Mouse (Mus musculus) heart, postnatal 25 days (tissue): ENCODE data around the gene Arx. TPM values are rescaled to one million over a fixed set of nuclear protein-coding genes. Genes with fewer than 3 reads are reported as not detected.

Experiments used
- DNase-seq: peaks from one replicate; pipeline ENCODE4 v3.0.0; 2022; ENCODE audit warnings: low spot score
- intact Hi-C: fragments of 180-260 bp; cut with DNase I; formaldehyde crosslinking; loops from one replicate; pipeline ENCODE4 v1.15.1; 2025
- total RNA-seq, 2 experiments: library from RNA; stranded (reverse); gene quantifications; 2 replicates each; pipeline ENCODE4 v1.2.3; 2021

Arx gene
- under 1 TPM in 1 of 2 experiments, not detected in 1; 0.10 TPM for total RNA-seq

DNA sequence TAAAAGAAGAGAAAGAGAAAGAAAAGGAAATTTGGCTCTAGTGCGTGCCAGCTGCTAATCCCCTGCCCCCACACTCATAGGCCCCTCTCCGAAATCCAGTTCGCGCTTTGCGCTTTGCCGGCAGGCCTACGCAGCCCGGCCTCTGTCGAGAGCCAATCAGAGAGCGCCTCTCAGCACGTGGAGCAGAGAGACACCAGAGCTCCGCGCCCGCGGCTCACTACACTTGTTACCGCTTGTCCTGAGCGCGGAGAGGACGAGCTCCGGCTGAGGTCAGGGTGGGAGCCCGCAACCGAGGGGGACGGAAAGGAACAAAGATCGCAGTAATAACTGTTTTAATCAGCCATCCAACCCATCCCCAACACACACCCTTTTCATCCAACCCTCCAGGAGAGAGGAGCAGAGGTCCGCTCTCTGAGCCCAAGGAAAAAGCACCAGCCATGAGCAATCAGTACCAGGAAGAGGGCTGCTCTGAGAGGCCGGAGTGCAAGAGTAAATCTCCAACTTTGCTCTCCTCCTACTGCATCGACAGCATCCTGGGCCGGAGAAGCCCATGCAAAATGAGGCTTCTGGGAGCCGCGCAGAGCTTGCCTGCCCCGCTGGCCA lies at the start of gene Arx:
Gene Arx, plus strand, starts transcription at position 155 of the 603 bp plus-strand sequence.
- intact Hi-C loops = loop anchor here (10.0 kb wide), 1 partner anchor 178 kb away; no protein-coding TSS in a partner anchor
- DNase-seq = no peak

DNA sequence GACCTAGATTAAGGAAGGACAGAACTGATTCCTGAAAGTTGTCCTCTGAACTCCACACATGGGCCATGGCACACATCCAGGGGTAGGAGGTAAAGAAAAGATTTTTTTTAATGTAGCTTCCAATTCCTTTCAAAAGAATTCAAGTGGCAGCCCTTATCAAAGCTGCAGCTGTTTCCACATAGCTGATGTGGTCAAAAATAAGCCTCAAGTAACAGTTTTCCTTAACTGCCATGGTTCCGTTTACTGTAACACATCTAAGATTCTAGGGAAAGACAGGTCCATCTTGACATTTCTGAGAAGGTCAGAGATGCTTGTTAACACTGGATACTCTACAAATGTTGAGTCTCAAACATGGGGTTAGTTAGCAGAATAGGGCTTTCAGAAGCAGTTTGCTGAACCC lies 34.9 kb upstream of the Arx start:
- intact Hi-C loops = no loop called here
- DNase-seq = no peak

DNA sequence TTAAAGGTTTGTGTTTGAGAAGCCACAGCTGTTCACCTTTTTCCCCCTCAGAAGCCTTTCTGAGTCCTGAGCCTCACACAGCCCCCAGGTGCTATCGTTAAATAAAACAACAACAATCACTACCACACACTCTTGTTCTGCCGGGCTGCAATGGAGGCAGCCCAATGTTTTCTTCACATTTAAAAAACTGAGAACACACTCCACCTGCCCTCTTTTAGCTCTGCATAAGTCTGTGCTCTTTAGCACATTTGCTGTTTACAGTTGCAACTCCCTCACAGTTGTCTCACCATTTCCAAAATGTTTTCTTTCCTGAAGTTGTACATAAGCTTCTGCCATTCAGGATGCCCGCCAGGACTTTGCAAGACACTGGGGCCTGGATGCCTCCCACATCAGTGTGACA lies 10.6 kb upstream of the Arx start:
- intact Hi-C loops = no loop called here

DNA sequence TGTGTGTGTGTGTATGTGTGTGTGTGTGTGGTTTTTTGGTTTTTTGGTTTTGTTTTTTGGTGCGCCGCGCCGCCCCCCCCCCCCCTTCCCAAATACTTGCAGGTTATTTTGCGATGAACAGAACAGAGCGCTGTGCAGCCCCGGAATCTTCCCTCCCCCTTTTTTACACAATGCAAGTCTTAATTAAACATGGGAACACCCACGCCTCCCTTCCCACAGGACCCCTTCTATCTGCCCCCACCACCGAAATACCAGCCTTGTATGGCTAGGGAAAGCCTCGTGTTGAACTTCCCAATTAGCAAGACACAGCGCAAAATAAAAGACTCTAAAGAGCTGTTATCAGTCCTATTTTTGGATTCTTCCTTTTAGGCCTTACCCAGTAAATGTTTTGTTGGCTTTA lies 6.3 kb upstream of the Arx start:
- DNase-seq = no peak
- intact Hi-C loops = loop anchor here (10.0 kb wide), 1 partner anchor 185 kb away; no protein-coding TSS in a partner anchor

More for the DNA sequence above, 10.6 kb upstream of the Arx start:
- no peak for DNase-seq

DNA sequence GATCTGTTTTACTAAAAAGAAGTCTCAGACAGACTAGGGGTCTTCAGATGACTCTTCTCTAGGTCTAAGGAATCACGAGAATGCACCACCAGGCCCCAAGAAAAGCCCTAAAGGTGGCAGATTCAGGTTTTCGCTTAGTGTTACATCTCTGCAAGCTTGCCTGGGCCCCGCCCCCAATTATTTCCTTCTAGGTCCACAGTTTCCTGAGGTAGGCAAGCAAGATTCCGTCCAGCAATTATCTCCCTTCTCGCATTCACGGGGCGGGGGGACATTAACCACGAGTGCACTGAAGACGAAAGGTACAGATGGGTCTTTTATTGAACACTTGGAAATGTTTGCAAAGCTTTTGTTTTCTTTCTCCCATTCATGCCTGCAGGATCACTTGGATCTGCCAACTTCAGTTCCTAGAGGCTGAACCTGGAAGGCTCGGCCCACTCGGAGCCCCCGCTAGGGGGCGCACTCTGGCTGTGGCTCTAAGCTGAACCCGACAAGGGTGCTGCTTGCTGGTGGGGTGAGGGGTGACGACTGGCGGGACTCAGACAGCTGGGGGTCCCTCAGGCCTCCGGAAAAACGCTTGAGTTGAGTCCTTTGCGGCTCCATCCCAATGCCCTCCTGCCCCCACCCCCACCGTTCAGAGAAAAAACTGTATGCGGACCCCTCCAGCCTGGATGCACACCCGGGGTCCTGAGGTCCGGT lies 5.1 kb upstream of the Arx start:
- DNase-seq = no peak
- intact Hi-C loops = loop anchor here (10.0 kb wide), 1 partner anchor 184 kb away; no protein-coding TSS in a partner anchor

DNA sequence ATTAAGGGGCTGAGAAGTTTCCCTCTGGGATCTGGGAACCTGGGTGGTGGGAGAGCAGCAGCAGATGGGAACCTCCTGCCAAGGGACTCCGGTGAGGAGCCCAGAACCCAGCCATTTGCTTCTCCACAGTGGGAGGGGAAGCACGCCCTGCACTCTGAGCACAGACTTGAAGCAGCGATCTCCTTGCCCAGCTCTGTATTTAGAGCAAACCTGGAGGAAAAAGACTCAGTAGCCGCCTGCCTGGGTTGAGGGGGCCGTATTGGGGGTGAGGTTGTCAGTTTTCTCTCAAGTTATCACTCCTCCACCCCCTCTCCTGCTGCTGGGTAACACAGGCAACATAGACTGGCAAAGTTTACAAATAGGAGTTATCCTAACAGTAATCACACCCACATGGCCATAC lies 4.5 kb upstream of the Arx start:
- intact Hi-C loops = loop anchor here (10.0 kb wide), 1 partner anchor 183 kb away; no protein-coding TSS in a partner anchor

DNA sequence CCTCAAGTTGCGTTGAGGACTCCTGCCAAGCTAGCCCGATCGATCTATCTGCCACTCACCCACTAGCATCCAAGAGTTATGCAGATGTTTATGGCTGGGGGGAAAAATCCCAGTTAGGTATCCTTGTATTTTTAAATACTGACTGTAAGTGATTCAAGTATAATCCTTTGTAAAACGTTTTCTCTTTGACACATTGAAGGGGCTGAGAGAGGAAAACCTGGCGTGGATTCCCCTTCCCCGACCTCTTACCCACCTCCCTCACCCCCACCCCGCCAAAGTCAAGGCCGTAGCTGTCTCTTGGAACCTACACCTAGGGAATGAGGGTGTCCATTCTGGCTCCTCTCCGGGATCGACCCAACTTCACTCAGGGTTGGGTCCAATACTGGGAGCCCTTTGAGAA lies 1.2 kb upstream of the Arx start:
- DNase-seq = no peak
- intact Hi-C loops = loop anchor here (10.0 kb wide), 1 partner anchor 180 kb away; no protein-coding TSS in a partner anchor

More for the DNA sequence above, 4.5 kb upstream of the Arx start:
- no peak for DNase-seq

DNA sequence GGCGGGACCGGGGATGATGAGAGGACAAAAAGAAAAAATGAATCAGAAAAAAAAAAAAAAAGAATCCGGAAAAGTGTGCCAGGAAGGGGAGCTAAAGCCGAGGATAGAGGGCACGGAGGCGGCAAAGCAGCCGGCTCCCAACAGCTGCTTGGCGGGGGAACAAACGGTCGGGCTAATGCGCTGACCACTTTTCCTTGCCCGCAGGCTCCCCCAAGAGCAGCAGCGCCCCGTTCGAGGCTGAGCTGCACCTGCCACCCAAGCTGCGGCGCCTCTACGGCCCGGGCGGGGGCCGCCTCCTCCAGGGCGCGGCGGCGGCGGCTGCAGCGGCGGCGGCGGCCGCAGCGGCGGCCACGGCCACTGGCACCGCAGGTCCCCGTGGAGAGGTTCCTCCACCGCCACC lies 2.1 kb downstream of the Arx start:
- intact Hi-C loops = loop anchor here (10.0 kb wide), 1 partner anchor 176 kb away; no protein-coding TSS in a partner anchor
- no peak for DNase-seq

DNA sequence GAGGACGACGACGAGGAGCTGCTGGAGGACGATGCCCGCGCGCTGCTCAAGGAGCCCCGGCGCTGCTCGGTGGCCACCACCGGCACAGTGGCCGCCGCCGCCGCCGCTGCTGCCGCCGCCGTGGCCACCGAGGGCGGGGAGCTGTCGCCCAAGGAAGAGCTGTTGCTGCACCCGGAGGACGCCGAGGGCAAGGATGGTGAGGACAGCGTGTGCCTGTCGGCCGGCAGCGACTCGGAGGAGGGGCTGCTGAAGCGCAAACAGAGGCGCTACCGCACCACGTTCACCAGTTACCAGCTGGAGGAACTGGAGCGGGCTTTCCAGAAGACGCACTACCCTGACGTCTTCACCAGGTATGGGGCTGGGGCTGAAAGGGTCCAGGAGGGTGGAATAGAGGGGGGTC lies 2.8 kb downstream of the Arx start:
- intact Hi-C loops = loop anchor here (10.0 kb wide), 1 partner anchor 176 kb away; no protein-coding TSS in a partner anchor
- no peak for DNase-seq

DNA sequence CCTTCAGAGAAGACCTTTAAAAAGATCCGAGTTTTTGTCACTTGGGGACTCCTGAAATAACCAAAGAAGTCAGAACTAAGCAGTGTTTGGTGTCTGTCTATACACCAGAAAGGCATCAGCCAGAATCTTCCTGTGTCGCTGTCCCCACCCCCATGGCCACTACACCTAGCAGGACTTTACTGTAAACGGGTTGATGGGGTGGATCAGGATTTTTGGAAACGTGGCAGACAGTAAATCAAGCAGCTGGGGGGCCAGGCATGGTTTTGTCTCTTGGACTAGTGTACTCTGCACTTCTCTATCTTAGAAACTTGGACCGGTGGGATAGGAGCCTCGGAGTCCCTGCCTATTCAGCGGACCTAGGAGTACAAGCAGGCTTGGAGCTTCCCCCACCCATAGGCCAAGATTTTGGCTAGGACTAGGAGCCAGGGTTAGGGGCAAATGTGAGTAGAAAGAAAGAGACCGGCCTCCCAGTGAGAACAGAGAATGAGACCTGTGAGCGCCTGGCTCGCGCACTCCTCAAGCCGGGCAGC lies 3.7 kb downstream of the Arx start:
- intact Hi-C loops = loop anchor here (10.0 kb wide), 2 partner anchors 175 to 215 kb away; no protein-coding TSS in a partner anchor

DNA sequence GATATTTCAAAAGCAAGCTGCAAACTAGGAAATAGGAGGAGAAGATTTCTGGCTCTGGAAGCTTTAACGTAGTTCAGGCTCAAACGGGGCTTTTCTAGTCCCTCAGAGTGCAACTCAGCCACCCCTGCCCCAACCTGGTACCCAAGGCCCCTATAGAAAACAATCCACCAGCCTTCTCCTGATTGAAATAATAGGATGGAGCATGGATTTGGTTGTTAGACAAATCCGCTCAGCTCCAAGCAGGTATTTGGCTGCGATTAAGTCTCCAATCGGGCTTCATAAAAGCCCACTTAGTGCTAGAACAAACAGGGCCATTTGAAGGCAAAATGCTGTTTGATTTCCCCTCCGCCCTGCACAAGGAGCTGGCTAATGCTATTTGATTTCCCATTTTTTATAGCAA lies 5.8 kb downstream of the Arx start:
- intact Hi-C loops = loop anchor here (10.0 kb wide), 1 partner anchor 217 kb away; no protein-coding TSS in a partner anchor
- no peak for DNase-seq

More for the DNA sequence above, 3.7 kb downstream of the Arx start:
- no peak for DNase-seq

DNA sequence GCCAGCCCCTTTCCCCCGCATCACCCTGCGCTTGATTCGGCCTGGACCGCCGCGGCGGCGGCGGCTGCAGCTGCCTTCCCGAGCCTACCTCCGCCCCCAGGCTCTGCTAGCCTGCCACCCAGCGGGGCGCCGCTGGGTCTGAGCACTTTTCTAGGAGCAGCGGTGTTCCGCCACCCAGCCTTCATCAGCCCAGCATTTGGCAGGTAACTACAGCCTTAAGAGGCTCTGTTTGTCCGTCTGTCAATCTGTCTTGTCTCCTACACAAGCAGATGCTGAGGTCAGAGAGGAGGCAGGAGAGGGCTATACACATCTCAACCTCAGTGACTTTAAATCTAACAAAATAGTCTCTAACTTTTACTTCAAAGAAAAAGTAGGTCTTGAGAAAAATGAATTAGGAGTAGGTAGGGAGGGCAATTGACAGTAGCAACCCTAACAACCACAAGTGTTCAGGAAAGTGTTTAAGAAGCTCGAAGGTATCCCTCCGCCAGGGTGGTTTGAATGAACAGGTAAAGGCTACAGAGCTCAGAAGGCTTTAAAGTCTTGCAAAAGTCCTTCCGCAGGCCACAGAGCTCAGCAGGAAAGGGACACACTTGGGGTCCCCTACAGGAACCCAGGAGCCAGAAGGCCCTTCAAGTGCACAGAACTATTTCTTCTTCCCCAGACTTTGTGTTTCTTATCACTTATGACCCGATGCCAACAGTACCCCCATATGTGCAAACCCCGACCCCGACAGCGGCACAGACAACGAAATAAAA lies 8.7 kb downstream of the Arx start:
- intact Hi-C loops = loop anchor here (10.0 kb wide), 1 partner anchor 220 kb away; no protein-coding TSS in a partner anchor
- DNase-seq = no peak

DNA sequence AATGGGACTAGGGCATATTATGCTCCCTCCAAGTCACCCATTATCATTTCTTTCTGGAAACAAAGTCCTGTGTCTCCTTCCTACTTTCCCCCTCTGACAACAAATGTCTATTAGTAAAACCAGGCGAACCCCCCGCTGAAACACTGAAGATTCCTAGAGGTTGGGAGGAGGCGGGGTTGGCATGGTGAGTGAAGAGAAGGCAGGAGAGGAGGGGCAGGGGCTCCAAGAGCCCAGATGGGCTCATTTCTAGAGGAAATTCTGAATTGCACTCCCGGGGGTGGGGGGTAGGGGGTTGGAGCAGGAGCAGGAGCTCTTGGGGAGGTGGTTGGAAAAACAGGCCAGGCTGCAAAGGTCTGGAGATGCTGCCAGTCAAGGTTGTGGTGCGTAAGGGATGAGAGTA lies 9.6 kb downstream of the Arx start:
- DNase-seq = no peak
- intact Hi-C loops = loop anchor here (10.0 kb wide), 1 partner anchor 221 kb away; no protein-coding TSS in a partner anchor

DNA sequence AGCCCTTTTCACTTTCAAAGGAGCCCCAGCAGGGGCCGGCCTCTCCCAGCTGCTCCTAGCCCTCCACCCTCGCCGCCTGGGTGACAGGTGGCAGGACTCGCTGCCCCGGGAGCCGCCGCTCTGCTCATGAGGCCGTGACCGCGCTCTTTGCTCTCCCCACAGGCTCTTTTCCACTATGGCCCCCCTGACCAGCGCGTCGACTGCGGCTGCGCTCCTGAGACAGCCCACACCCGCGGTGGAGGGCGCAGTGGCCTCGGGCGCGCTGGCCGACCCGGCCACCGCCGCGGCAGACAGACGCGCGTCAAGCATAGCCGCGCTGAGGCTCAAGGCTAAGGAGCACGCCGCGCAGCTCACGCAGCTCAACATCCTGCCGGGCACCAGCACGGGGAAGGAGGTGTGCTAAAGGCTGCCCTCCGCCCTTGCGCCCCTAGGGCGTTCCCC lies 10.8 kb downstream of the Arx start:
- DNase-seq = no peak

DNA sequence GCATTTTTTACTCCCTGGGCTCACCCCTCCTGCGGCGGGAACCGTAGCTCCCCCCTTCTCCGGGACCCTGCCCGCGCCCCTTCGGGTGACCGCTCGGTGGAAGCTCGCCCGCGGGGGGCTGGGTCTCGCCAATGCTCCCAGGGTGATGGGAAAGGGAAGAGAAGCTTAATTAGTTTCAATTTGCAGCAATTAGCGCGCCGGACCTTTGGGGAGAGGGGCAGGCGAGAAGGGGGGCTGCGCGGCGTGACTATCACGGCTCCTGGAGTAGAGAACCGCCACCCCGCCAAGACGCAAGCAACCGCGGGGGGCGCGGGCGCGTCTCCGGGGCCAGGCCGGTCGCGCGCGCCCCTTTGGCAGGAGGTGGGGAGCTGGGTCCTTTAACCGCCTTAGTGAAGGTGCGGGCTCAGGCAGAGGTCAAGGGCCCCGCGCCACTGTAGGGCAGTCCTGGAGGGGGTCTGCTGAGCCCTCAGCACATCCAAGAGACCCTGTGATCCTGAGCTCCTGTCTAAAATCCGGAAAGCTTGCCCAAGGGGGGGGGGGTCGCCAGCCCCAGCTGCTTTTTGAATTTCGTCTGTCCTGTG lies 12.9 kb downstream of the Arx start:
- intact Hi-C loops = loop anchor here (10.0 kb wide), 1 partner anchor 224 kb away; no protein-coding TSS in a partner anchor
- no peak for DNase-seq

More for the DNA sequence above, 10.8 kb downstream of the Arx start:
- intact Hi-C loops = loop anchor here (10.0 kb wide), 1 partner anchor 222 kb away; no protein-coding TSS in a partner anchor

DNA sequence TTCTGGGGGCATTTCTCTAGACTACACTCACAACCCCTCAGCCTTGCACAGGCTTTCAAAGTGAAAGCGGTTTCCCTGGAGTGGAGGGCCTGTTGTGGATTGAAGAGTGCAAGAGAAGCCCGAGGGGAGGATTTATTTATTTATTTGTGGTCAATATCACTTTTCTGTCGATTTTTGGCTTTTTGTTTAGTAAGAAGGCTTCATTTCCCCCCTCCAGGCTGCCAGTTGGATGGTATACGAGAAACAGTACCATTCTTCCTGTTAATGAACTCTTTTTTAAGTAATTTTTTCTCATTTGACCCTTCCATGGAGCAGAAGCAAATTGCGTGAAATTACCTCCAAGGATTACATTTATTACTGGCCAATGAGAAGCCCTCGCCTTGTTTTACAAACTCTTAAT lies 13.5 kb downstream of the Arx start:
- intact Hi-C loops = loop anchor here (10.0 kb wide), 1 partner anchor 225 kb away; no protein-coding TSS in a partner anchor
- DNase-seq = no peak

DNA sequence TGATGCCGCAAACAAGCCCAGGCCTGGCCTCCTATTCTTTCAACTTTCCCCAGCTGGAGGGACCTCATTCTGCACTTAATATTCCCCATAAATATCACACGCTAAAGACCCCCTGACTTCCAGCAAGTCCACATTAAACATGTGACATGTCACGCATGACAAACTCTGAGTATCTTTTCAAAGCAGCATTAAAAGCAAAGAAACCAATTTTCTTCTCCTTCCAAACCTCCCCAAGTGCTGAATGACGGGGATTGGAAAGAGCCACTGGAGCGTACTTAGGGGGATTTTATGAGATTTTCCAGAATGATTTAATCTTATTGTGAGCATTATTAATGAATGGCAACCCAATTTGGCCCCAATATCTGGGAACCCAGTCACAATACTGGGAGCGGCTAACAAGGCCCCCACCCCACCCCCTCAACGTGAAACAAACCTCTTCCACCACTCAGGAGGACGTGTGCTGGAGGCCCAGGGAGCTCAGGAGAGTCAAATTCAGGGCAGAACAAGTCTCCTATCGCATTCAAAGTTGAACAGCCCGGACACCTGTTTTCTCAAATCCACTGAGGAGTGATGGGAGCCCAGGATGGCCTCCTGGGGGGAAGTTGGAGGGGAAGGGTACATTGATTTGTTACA lies 14.1 kb downstream of the Arx start:
- intact Hi-C loops = no loop called here
- DNase-seq = no peak

DNA sequence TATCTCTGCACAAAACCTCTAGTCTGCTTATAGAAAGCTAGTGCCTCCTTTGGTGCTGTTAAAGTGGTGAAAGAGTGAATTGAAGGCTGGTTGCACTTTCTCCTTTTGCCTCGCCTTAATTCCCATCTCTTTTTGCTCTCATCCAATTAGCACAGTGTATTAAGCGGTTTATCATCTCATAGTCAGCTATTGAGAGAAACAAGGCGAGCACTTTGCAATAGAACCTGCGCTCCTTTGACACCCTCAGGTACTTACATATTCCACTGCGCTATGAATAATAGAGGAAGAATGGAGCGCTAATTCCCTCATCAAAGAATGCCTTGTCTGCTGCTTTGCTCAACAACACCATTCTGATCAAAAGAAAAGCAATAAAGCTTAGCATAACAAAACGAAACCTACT lies 15.6 kb downstream of the Arx start:
- DNase-seq = no peak
- intact Hi-C loops = no loop called here

DNA sequence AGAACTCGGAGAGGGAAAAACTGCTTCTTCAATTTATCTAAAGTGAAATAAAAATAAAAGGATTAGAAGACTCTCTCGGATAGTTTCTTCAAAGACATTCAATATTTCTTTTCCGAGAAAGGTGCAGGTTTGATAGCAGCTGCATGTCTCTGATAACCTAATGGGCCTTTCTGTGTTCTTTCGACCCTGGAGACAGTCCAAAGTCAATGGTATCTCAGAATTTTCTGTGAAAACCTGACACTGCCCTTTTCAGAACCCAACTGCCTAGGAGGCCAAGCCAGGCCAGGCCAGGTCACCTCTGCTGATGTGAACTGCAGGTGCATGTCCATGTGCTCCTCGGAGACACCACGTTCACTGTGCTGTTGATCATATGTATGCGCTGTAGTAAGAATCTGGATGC lies 19.5 kb downstream of the Arx start:
- DNase-seq = no peak
- intact Hi-C loops = no loop called here
